Mouse (Mus musculus): Measurements from ENCODE around the gene Olfr980.
"Not testable (repeated sequence)": the region's sequence is repeated elsewhere in the genome, so short reads cannot be mapped to it uniquely, and the experiment has no call there.

Gene Olfr980

DNA sequence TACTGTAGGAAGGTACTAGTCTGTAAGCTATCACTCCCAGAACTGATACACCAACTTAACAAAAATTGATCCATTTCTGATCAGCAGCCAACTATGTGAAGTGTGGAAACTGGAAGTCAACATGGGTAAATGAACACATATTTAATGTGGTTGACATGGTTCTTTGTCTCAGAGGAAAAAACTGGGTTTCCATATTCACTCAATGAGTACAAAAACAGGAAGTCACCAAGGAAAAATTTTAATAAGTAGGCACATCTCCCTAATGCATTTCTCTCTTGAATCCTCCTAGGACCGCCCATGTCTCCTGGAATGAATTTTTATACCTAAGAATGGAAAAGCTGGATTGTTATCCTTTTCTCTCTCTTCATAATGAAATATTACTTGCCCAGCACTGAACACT, at the start of gene Olfr980:
TSS of gene Olfr980 (minus strand) at position 101 of the 400 bp plus-strand sequence.
- no peak for DNase-seq (ENCODE audit: low read depth)

DNA sequence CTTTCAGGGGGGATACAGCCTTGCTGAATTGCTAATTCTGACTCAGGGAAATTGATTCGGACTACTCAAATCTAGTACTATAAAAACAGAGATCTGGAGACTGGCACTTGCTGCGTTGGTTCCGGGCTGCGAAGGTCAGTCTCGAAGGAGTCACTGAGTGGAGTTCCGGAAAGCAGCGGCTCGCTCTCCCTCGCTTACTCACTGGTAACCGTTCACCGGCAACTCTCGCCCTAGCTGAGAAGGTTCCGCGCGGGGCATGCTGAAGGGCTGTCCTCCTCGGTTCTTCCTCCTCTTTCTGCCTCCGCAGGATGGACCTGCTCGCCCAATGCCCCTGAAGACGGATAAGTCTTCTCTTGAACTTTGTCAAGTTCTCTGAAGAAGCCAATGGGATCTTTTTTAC, 40.8 kb upstream of the Olfr980 start:
- DNase-seq (ENCODE audit: low read depth), result no peak

DNA sequence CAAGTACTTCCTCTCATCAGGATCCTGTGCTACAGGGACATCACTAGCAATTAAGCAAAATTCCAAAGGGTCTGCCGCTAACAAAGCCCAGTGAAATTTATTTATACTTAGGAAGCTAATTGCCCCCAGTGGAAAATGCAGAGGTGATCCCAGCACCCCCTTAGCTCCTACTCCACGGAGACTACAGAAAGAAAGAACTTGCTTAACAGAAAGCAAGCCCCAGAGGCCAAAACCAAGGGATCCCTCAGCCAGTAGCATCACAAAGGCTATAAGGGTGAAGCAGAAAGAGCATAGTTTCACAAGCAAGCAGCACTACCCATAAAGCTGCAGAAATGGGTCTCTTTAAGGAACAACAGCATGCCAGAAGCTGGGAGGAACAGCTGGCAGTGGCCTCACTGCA, 11.8 kb upstream of the Olfr980 start, which contains the start of gene Olfr981:
TSS of gene Olfr981 (plus strand) at position 301 of the 400 bp plus-strand sequence.
- no peak for DNase-seq (ENCODE audit: low read depth)

DNA sequence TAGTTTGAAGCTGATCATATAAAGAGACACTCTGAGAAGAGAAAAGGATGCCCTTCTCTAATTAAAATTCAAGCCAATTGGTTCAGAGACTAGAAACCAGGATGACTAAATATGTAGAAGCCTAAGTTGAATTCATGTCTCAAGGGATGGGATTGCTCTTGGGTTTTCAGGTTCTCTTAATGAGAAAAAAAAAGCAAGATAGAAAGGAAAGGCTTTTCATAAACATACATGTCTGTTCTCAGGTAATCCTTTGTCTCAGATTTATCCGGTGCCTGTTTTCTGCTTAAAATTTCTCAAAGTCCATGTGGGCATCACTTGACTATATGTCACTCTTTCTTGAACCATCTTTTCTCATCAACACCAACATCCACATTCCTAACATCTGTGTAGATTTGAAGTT, 6.0 kb downstream of the Olfr980 start, which contains the start of gene Olfr979:
TSS of gene Olfr979 (minus strand) at position 101 of the 400 bp plus-strand sequence.
- no peak for DNase-seq (ENCODE audit: low read depth)

DNA sequence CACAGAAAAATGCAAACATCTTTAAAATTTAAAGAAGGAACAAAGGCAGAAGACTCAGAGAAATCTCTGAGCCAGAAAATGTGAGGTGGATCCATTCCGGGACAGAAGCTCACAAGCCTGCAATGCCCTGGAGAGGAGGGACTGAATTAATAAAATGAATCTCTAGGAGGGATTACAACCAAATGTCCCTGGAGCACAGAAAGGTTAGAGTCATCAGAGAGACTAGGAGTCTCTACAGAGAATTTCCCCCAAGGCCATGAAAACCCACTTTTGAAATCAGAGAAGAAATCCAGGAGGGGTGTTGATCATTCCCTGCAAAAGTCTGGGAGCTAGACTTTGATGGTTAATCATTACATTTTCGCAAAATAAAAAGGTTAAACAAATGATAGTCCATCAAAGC, 17.6 kb downstream of the Olfr980 start, which contains the start of gene Olfr978:
TSS of gene Olfr978 (plus strand) at position 301 of the 400 bp plus-strand sequence.
- DNase-seq (ENCODE audit: low read depth), result no peak

DNA sequence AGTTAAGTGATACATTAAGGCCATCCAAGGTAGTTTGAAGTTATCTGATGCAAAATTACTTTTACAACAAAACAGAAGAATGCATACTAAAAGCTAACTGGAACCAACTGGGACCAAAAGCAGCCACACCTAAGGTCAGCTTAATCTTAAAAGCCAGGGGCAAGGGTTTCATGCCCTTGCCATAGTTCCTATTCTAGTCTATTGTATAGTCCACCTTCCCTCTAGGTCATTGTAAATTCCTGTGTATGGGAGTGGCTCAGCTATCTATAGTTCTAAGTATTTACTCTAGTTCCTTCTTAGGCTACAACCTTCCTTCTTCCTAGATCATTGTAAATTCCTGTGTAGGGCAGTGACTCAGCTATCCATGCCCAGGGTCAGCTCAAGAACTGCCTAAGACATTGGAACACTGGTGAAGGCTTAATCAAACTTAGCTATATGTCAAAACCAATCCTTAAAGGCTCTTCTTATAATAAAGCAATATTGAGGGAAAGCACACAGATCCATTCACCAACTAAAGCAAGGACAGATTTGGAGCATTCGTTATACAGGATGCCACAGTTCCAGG, 32.7 kb downstream of the Olfr980 start:
- not testable (repeated sequence) for DNase-seq (ENCODE audit: low read depth)

DNA sequence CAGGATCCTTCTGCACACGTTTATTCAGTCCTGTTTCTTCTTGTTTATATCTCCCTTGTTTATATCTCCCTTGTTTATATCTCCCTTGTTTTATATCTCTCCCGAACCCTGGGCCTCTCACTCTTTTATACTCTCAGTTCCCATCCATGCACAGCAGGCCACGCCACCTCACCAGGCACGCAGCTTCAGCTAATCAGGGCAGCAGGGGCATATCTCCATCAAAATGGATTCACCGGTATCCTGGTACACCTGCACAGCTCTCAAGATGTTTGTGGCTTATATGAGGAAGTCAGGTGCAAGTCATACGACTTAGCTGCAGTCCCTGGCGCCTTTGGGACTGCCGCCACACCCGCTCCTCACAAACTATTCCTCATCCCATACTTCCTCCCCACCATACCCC, 48.3 kb downstream of the Olfr980 start, which contains the start of gene Olfr976:
TSS of gene Olfr976 (minus strand) at position 101 of the 400 bp plus-strand sequence.
- not testable (repeated sequence) for DNase-seq (ENCODE audit: low read depth)

Data from NIH3T3 (cell line).